Mouse (Mus musculus): ENCODE measurements around the gene 4931406P16Rik. TPM values are rescaled to one million over a fixed set of nuclear protein-coding genes. Genes with fewer than 3 reads are reported as not detected.

4931406P16Rik gene
- polyA plus RNA-seq (2021; fragmentation: Nextera tagmentation), result 8.7 and 9.5 TPM in 2 replicates
- long read RNA-seq, experiment 1, full-length matches to known transcripts, result 2 of 13 reads
- long read RNA-seq, experiment 1, partial matches to known transcripts, result 4 of 13 reads
- long read RNA-seq, experiment 1, other reads (novel, unspliced or antisense), result 7 of 13 reads
- long read RNA-seq, experiment 2, full-length matches to known transcripts, result 14 of 63 reads
- long read RNA-seq, experiment 2, partial matches to known transcripts, result 19 of 63 reads
- long read RNA-seq, experiment 2, other reads (novel, unspliced or antisense), result 30 of 63 reads

DNA sequence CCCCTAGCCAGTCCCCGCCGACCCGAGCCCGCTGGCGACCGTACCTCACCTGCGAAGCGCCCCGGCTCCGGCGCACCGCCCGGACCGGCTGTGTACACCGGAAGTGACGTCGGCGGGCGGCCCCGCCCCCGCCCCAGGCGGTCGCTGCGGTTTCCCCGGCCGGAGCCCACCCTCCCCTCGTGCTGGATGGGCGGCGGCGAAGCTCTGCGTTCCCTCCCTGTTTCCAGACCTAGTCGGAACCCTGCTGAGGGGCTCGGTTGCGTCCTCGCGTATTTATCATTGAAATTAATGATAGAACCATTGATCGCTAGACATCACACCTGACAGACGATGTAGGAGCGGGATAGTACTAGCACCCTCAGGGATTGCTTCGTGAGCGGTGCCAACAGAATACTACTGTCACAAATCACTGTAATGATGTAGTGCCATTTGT is at the start of gene 4931406P16Rik:
TSS of gene 4931406P16Rik (minus strand) at position 109 of the 433 bp plus-strand sequence.

DNA sequence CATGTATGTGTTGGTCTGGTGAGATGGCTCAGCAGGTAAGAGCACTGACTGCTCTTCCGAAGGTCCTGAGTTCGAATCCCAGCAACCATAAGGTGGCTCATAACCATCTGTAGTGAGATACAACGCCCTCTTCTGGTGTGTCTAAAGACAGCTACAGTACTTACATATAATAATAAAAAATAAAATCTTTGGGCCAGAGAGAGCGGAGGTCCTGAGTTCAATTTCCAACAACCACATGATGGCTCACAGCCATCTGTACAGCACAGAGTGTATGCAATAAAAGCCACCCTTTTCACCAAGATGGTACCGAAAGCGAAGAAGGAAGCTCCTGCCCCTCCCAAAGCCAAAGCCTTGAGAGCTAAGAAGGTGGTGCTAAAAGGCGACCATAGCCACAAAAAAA is 62.6 kb downstream of the 4931406P16Rik start, which contains the start of gene Gm6096:
TSS of gene Gm6096 (plus strand) at position 301 of the 400 bp plus-strand sequence.

DNA sequence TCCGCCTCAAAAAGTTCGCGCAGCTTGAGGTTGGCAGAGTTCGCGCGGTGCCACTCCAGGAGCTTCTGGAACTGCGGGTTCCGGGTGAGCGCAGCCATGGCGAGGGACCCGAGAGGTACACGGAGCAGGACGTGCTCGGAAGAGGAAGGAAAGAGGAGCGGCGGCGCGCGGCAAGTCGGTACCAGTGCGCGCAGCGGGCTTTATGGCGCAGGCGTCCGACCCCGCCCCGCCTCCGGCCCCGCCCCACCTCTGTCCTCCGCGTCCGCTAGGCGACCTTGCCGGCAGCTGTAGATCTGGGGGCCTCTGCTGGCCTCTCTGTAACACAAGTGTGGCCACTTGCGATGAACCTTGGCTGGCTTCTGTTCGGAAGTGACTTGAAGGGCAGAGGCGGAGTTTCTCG is 83.2 kb downstream of the 4931406P16Rik start, which contains the start of gene Gpi1:
TSS of gene Gpi1 (minus strand) at position 221 of the 400 bp plus-strand sequence.

DNA sequence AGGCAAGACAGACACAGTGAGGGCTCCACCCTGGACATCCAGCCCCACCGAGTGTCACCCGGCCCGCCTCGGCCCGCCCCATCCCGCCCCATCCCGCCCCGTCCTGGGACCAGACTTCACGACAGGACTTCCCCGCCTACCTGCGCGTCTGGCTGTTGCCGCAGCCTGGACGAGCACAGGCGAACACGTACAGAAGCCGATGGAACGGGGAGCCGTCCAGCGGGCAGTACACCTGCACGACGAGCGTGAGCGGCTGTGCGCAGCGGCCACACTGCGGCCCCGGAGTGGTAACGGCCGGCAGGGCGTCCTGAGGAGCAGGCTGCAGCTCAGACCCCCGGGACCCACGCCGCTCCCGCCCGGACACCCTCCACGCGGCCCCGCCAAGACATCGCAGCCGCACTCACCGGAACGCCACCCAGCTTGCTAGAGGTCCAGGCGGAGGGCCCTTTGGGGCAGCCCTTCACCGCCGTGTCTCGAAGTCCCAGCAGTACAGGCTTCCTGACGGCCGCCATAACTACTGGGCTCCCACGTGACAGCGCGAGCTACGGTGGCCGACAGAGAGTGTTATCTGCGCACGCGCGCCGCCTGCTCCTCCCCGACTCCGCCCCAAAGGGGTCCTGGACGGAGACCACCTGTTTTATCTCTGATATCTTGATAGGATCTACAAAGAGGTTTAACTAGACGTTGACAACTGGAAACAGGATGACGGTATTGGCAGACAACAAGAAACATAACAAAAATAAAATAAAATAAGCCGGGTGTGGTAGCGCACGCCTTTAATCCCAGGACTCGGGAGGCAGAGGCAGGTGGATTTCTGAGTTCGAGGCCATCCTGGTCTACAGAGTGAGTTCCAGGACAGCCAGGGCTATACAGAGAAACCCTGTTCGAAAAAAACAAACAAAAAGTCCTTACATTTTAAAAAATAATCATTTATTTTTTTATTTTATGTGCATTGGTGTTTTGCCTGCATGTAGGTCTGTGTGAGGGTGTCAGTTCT is 116.9 kb downstream of the 4931406P16Rik start, which contains the start of gene Pdcd2l:
TSS of gene Pdcd2l (minus strand) at position 530 of the 997 bp plus-strand sequence.

Other genes starting within 250 kb of the 4931406P16Rik start
- not detected in 2 replicates for gene Scgb1b30, start 218.1 kb downstream of the 4931406P16Rik start, polyA plus RNA-seq (2021; fragmentation: Nextera tagmentation)
- 0.43 and 0.93 TPM in 2 replicates for gene Wtip, start 180.3 kb downstream of the 4931406P16Rik start, polyA plus RNA-seq (2021; fragmentation: Nextera tagmentation)
- 90.1 and 97.0 TPM in 2 replicates for gene Uba2, start 144.0 kb downstream of the 4931406P16Rik start, polyA plus RNA-seq (2021; fragmentation: Nextera tagmentation)
- 34.4 and 35.4 TPM in 2 replicates for gene Pdcd2l, start 116.9 kb downstream of the 4931406P16Rik start, polyA plus RNA-seq (2021; fragmentation: Nextera tagmentation)
- 664 and 694 TPM in 2 replicates for gene Gpi1, start 83.2 kb downstream of the 4931406P16Rik start, polyA plus RNA-seq (2021; fragmentation: Nextera tagmentation)
- gene Gm6096, start 62.5 kb downstream of the 4931406P16Rik start, polyA plus RNA-seq (2021; fragmentation: Nextera tagmentation), result not detected in 2 replicates
- 10.7 and 12.2 TPM in 2 replicates for gene Lsm14a, start 79.8 kb upstream of the 4931406P16Rik start, polyA plus RNA-seq (2021; fragmentation: Nextera tagmentation)